Mouse (Mus musculus): ENCODE results near the gene Lypd6b. TPM values are rescaled to one million over a fixed set of nuclear protein-coding genes. Genes with fewer than 3 reads are reported as not detected.

Gene Lypd6b
- polyA plus RNA-seq, 1 experiment from 2014 or later = 7.9 TPM

GRCm38 (mm10) chr2:49882461-49882860, 95.0 kb downstream of the Lypd6b start:
- no peaks in the 10 kb centered on the region for H3K27me3 ChIP-seq
- H3K4me3 ChIP-seq = no peak overlapping the region
- WGBS = 89% methylated on average over 1 of the region's 1 CpGs
- no peaks in the 10 kb centered on the region; the same call in 1 of the 2 replicates for H3K9me3 ChIP-seq
- no peak for ATAC-seq (ENCODE audit: insufficient number of reproducible peaks, insufficient read depth, low FRiP score, low TSS enrichment)
- H3K36me3 ChIP-seq = no peaks in the 10 kb centered on the region
- H3K27ac ChIP-seq = no peak overlapping the region
- no peak overlapping the region for H3K4me2 ChIP-seq (replicated peaks)
- no peak overlapping the region for H3K9ac ChIP-seq
- no peaks in the 10 kb centered on the region for H3K4me1 ChIP-seq

DNA sequence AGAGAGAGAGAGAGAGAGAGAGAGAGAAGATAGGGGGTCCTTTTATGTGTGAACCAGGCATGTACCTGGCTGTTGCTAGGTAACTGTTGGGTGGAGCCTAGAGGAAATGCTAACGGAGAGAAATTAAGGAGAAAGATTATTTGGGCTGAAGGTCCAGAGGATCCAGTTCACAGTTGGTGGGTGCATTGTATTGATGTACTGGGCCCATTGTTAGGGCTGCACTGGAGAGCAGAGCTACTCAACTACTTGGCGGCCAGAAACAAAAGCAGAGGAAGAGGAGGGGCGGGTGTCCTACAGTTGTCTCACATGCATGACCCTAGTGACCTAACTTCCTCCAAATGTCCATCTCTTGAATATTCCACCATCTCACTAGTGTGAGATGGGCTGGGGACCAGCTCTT, 96.5 kb downstream of the Lypd6b start:
- no peaks in the 10 kb centered on the region for H3K9me3 ChIP-seq
- H3K4me1 ChIP-seq = no peaks in the 10 kb centered on the region
- 43% methylated on average over 3 of the region's 3 CpGs for WGBS
- no peaks in the 10 kb centered on the region for H3K36me3 ChIP-seq
- no peak for ATAC-seq (ENCODE audit: insufficient number of reproducible peaks, insufficient read depth, low FRiP score, low TSS enrichment)
- no peak overlapping the region for H3K4me3 ChIP-seq
- H3K27me3 ChIP-seq = no peaks in the 10 kb centered on the region
- no peak overlapping the region for H3K27ac ChIP-seq
- no peak overlapping the region for H3K9ac ChIP-seq
- H3K4me2 ChIP-seq (replicated peaks) = no peak overlapping the region

GRCm38 (mm10) chr2:49886209-49886608, 98.7 kb downstream of the Lypd6b start:
- no peak for ATAC-seq (ENCODE audit: insufficient number of reproducible peaks, insufficient read depth, low FRiP score, low TSS enrichment)
- Histone ChIP-seq H3K27me3 (no peaks in the 10 kb centered on the region), H3K9ac (no peak overlapping the region), H3K4me3 (no peak overlapping the region), H3K36me3 (no peaks in the 10 kb centered on the region), H3K4me1 (no peaks in the 10 kb centered on the region), H3K9me3 (no peaks in the 10 kb centered on the region), H3K4me2 (replicated peaks) (no peak overlapping the region), H3K27ac (no peak overlapping the region)
- WGBS = 75% methylated on average over 4 of the region's 4 CpGs

DNA sequence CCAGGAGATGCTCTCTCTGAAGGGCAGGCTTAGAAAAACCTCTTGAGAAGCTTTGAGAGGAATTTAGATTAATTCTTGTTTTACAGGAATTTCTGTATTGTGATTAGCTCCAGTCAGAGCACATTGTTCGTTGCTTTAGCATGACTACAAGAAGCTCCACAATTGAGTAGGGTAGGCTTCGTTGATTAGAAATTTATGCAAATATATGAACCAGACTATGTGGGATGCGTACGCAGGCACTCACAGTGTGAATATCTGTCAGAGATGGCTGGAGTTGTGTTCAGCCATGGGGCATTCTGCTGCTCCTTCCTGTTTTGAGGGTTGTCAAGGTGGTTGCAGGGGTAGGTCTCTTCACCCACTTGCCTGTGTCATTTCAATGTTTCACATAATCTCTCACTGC, 100.9 kb downstream of the Lypd6b start:
- 80% methylated on average over 4 of the region's 4 CpGs for WGBS
- no peak for ATAC-seq (ENCODE audit: insufficient number of reproducible peaks, insufficient read depth, low FRiP score, low TSS enrichment)
- H3K27ac ChIP-seq = no peak overlapping the region
- no peaks in the 10 kb centered on the region for H3K27me3 ChIP-seq
- H3K4me3 ChIP-seq = no peak overlapping the region
- no peaks in the 10 kb centered on the region for H3K4me1 ChIP-seq
- H3K9ac ChIP-seq = no peak overlapping the region
- no peaks in the 10 kb centered on the region for H3K9me3 ChIP-seq
- no peaks in the 10 kb centered on the region for H3K36me3 ChIP-seq
- H3K4me2 ChIP-seq (replicated peaks) = no peak overlapping the region

DNA sequence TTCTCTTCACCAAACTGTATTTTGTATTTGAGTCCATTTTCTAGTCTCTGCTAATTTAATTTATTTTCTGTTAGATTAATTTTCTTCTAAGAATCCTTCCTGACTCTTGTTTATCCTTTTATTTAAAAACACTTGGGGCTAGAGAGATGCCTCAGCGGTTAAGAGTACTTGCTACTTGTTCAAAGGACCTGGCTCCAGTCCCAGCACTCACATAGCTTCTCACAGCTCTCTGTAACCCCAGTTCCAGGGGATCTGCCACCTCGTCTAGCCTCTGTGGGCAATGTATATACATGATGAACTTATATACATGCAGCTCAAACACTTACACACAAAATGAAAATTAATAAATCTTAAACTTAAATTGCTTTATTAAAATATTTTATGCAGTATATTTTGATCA, 103.2 kb downstream of the Lypd6b start:
- Histone ChIP-seq H3K9me3 (no peaks in the 10 kb centered on the region), H3K27me3 (no peaks in the 10 kb centered on the region), H3K27ac (no peak overlapping the region), H3K9ac (no peak overlapping the region), H3K4me1 (no peaks in the 10 kb centered on the region), H3K36me3 (no peaks in the 10 kb centered on the region), H3K4me2 (replicated peaks) (no peak overlapping the region), H3K4me3 (no peak overlapping the region)
- ATAC-seq (ENCODE audit: insufficient number of reproducible peaks, insufficient read depth, low FRiP score, low TSS enrichment) = no peak
- WGBS = 66% methylated on average over 2 of the region's 2 CpGs

GRCm38 (mm10) chr2:49909838-49910407, 122.4 kb downstream of the Lypd6b start:
- Histone ChIP-seq H3K9me3 (no peaks in the 10 kb centered on the region), H3K27me3 (no peaks in the 10 kb centered on the region), H3K4me3 (no peak overlapping the region), H3K4me1 (peaks cover 6% of the 10 kb centered on the region; the same call in 1 of the 2 replicates), H3K36me3 (no peaks in the 10 kb centered on the region), H3K9ac (no peak overlapping the region), H3K4me2 (replicated peaks) (no peak overlapping the region), H3K27ac (no peak overlapping the region)
- WGBS = 53% methylated on average over 6 of the region's 6 CpGs
- no peak for ATAC-seq (ENCODE audit: insufficient number of reproducible peaks, insufficient read depth, low FRiP score, low TSS enrichment)

GRCm38 (mm10) chr2:49911296-49912034, 124.0 kb downstream of the Lypd6b start:
- no peaks in the 10 kb centered on the region for H3K9me3 ChIP-seq
- no peak overlapping the region for H3K9ac ChIP-seq
- H3K27ac ChIP-seq = no peak overlapping the region
- H3K27me3 ChIP-seq = no peaks in the 10 kb centered on the region
- H3K4me3 ChIP-seq = no peak overlapping the region
- peaks cover 6% of the 10 kb centered on the region; the same call in 1 of the 2 replicates for H3K4me1 ChIP-seq
- no peaks in the 10 kb centered on the region for H3K36me3 ChIP-seq
- no peak for ATAC-seq (ENCODE audit: insufficient number of reproducible peaks, insufficient read depth, low FRiP score, low TSS enrichment)
- 85% methylated on average over 7 of the region's 7 CpGs for WGBS
- H3K4me2 ChIP-seq (replicated peaks) = no peak overlapping the region

- Histone ChIP-seq H3K27me3 (no peaks in the 10 kb centered on the region), H3K36me3 (no peaks in the 10 kb centered on the region), H3K27ac (no peak overlapping the region), H3K9ac (no peak overlapping the region), H3K4me2 (replicated peaks) (no peak overlapping the region), H3K4me3 (no peak overlapping the region), H3K9me3 (no peaks in the 10 kb centered on the region), H3K4me1 (peaks cover 6% of the 10 kb centered on the region; the same call in 1 of the 2 replicates)
- ATAC-seq (ENCODE audit: insufficient number of reproducible peaks, insufficient read depth, low FRiP score, low TSS enrichment) = no peak
- WGBS = 68% methylated on average over 3 of the region's 3 CpGs
Observed at GRCm38 (mm10) chr2:49912261-49912895, 124.9 kb downstream of the Lypd6b start.

- WGBS = 73% methylated on average over 10 of the region's 10 CpGs
Observed at GRCm38 (mm10) chr2:49917489-49917888, 130.0 kb downstream of the Lypd6b start.

DNA sequence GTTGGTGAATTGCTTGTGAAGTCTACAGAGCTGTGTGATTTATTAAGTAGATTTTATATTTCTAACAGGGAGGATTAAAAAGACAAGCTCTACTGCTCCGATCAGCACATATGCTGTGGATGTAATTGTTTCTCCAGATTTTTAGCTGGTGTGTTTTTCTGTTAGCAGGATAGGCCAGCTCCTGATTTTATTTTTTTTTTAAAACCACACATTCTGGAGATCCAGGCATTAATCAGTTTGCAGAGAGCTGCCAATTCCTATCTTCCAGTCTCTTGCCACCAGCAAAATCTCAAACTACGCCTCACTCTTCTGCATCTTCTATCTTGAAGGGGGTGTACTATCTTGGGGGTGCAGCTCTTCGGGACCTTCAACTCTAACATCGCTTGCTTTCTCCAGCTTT, 130.6 kb downstream of the Lypd6b start:
- Histone ChIP-seq H3K9me3 (no peaks in the 10 kb centered on the region), H3K27ac (no peak overlapping the region), H3K9ac (no peak overlapping the region), H3K27me3 (no peaks in the 10 kb centered on the region), H3K36me3 (no peaks in the 10 kb centered on the region), H3K4me1 (no peaks in the 10 kb centered on the region), H3K4me2 (replicated peaks) (no peak overlapping the region), H3K4me3 (no peak overlapping the region)
- 83% methylated on average over 4 of the region's 4 CpGs for WGBS
- ATAC-seq (ENCODE audit: insufficient number of reproducible peaks, insufficient read depth, low FRiP score, low TSS enrichment) = no peak

More at GRCm38 (mm10) chr2:49917489-49917888, 130.0 kb downstream of the Lypd6b start:
- Histone ChIP-seq H3K9me3 (no peaks in the 10 kb centered on the region), H3K27ac (no peak overlapping the region), H3K4me2 (replicated peaks) (no peak overlapping the region), H3K4me3 (no peak overlapping the region), H3K9ac (no peak overlapping the region), H3K27me3 (no peaks in the 10 kb centered on the region), H3K4me1 (no peaks in the 10 kb centered on the region), H3K36me3 (no peaks in the 10 kb centered on the region)
- ATAC-seq (ENCODE audit: insufficient number of reproducible peaks, insufficient read depth, low FRiP score, low TSS enrichment) = 0 out of 2 replicates have a peak, but pooled peaks have one; percentile 10

DNA sequence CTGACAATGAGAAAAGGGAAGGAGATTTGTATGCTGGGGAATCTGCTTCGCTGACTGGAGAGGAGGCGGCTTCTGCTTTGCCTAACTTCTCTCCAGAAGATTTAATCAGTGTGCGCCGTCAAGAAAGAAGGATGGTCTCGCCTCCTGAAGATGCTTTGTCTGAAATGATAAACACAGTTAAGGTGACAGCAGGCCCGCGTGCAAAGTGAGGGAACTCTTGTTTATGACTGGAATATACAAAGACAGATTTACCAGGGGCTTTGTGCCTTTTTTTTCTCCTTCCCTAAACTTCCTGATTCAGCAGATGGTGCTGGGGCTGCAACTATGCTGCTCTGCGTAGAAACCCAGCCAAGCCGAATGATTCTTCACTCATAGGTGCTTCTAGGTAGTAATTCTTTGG, 131.2 kb downstream of the Lypd6b start:
- no peak overlapping the region for H3K4me3 ChIP-seq
- H3K9me3 ChIP-seq = no peaks in the 10 kb centered on the region
- H3K27me3 ChIP-seq = no peaks in the 10 kb centered on the region
- no peak overlapping the region for H3K9ac ChIP-seq
- no peak overlapping the region for H3K4me2 ChIP-seq (replicated peaks)
- H3K27ac ChIP-seq = no peak overlapping the region
- WGBS = 51% methylated on average over 9 of the region's 9 CpGs
- H3K4me1 ChIP-seq = no peaks in the 10 kb centered on the region
- no peak for ATAC-seq (ENCODE audit: insufficient number of reproducible peaks, insufficient read depth, low FRiP score, low TSS enrichment)
- H3K36me3 ChIP-seq = no peaks in the 10 kb centered on the region

DNA sequence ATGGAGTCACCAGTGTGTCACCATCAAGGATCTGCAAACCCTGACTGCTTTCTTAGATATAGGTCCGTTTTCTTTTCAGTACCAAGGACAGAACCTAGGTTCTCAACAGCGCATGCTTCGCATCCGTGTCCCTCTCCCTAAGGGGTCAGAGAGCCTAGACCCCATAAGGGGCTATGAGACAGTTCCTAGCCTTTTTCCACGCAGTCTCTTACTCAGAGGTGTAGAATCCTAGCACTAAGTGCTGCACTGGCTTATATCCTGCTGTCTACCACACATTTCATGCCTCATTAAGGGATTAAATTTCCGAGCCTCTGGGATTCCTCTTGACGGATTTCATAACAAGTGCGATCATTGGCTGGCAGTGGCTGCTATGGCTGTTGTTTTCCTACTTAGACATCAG, 134.5 kb downstream of the Lypd6b start:
- Histone ChIP-seq H3K4me1 (no peaks in the 10 kb centered on the region), H3K4me3 (no peak overlapping the region), H3K27me3 (no peaks in the 10 kb centered on the region), H3K4me2 (replicated peaks) (no peak overlapping the region), H3K36me3 (no peaks in the 10 kb centered on the region), H3K9me3 (no peaks in the 10 kb centered on the region), H3K9ac (no peak overlapping the region), H3K27ac (no peak overlapping the region)
- 0 out of 2 replicates have a peak, but pooled peaks have one; percentile 47 for ATAC-seq (ENCODE audit: insufficient number of reproducible peaks, insufficient read depth, low FRiP score, low TSS enrichment)
- 37% methylated on average over 8 of the region's 8 CpGs for WGBS

All from embryonic facial prominence, embryonic 12.5 days (tissue).